Mouse (Mus musculus): ENCODE measurements around the gene Car5b. TPM values are rescaled to one million over a fixed set of nuclear protein-coding genes. Genes with fewer than 3 reads are reported as not detected.

Car5b gene
- 0.65 and 0.96 TPM in 2 replicates for polyA plus RNA-seq (2012; rRNA removed)

DNA sequence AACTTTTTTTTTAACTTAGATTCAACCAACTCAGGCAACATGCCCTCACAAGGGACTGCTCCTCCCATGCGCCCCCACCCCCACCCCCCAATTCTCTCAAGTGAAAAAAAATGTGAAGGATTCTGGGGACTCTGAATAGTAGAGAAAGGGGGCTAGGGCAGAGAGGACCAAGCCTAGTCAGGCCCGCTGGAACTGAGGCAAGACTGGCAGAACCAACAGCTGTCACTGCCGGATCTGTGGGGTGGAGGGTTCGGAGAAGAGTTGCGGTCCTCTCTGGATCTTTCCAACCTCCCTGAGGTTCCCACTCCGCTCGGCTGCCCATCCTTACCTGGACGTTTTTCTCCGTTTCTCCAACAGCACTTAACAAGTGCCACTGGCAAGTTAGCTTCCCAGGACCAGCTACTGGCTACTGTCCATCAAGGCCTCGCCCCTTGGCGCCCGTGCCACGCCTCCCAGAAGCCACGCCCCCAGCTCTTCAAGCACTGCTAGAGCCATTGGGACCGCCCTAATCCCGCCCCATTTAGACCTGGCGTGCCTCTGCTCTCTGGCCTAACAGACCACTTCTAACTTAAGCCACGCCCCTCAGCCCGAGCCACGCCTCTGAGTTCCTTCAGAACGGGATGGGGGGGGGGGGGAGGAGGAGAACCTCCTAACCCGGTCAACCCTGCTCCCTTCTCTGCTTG, at the start of gene Car5b:
TSS of gene Car5b (minus strand) at position 391 of the 683 bp plus-strand sequence.

GRCm38 (mm10) chrX:164076040-164076775, 48.4 kb upstream of the Car5b start, which contains the start of gene Siah1b:
TSS of gene Siah1b (minus strand) at chrX:164076493.

GRCm38 (mm10) chrX:163958467-163958875, 69.3 kb downstream of the Car5b start, which contains the start of gene Zrsr2:
TSS of gene Zrsr2 (minus strand) at chrX:163958661.

Other genes with a start within 250 kb of the Car5b start
- gene Ap1s2, start 119.0 kb downstream of the Car5b start, polyA plus RNA-seq (2012; rRNA removed): 0.74 and 1.3 TPM in 2 replicates
- 12.9 and 25.1 TPM in 2 replicates for gene Zrsr2, start 69.3 kb downstream of the Car5b start, polyA plus RNA-seq (2012; rRNA removed)
- gene Siah1b, start 48.5 kb upstream of the Car5b start, polyA plus RNA-seq (2012; rRNA removed): 5.5 and 6.4 TPM in 2 replicates
- not detected in 2 replicates for gene Cltrn, start 60.8 kb upstream of the Car5b start, polyA plus RNA-seq (2012; rRNA removed)
- gene Ace2, start 111.3 kb upstream of the Car5b start, polyA plus RNA-seq (2012; rRNA removed): 0.49 and 0.73 TPM in 2 replicates
- gene Bmx, start 230.2 kb upstream of the Car5b start, polyA plus RNA-seq (2012; rRNA removed): 0.16 and 0.27 TPM in 2 replicates
- 0.94 and 3.2 TPM in 2 replicates for gene Pir, start 241.4 kb upstream of the Car5b start, polyA plus RNA-seq (2012; rRNA removed)

Data from colon, adult 2 months (tissue).